18 mouse cellular contexts compared by ENCODE assay signal in genomic region chr4:56809050-56809449, GRCm38 (mm10).
"Had no signal": no experiment of that assay in that cellular context is flagged by ENCODE, and none has a peak within 500 bp of the region (broad histone marks: within the 10 kb centered on the region; RNA-seq: fewer than 3 reads in every experiment).

No protein-coding gene starts in this region.

- H3K4me2 ChIP-seq: liver, embryonic 13.5 days; liver, embryonic 15.5 days; midbrain, embryonic 12.5 days; neural tube, embryonic 13.5 days; neural tube, embryonic 15.5 days had no signal

- H3K4me1 ChIP-seq: liver, embryonic 13.5 days; liver, embryonic 15.5 days had no signal

- H3K27ac ChIP-seq: liver, embryonic 13.5 days; liver, embryonic 15.5 days; midbrain, embryonic 12.5 days; neural tube, embryonic 13.5 days; neural tube, embryonic 15.5 days had no signal

- H3K4me3 ChIP-seq: liver, embryonic 13.5 days; liver, embryonic 15.5 days; megakaryocyte, embryonic 14.5 days; midbrain, embryonic 12.5 days; neural tube, embryonic 13.5 days; neural tube, embryonic 15.5 days had no signal

- H3K27me3 ChIP-seq: liver, embryonic 13.5 days; liver, embryonic 15.5 days; megakaryocyte, embryonic 14.5 days; midbrain, embryonic 12.5 days; neural tube, embryonic 13.5 days; neural tube, embryonic 15.5 days had no signal

- H3K9me3 ChIP-seq: liver, embryonic 13.5 days; liver, embryonic 15.5 days; megakaryocyte, embryonic 14.5 days; midbrain, embryonic 12.5 days; neural tube, embryonic 13.5 days; neural tube, embryonic 15.5 days had no signal

- DNase-seq: liver, embryonic 13.5 days; lung, adult 18-20 months; lung, postnatal 10 days; lung, postnatal 4 days; midbrain, embryonic 14.5 days; retina, postnatal 1 day; right cerebral cortex, adult 18-20 months; right cerebral cortex, postnatal 25 days; right cerebral cortex, postnatal 4 days; spleen, adult 18-20 months; thymus, adult 18-20 months; thymus, postnatal 14 days; thymus, postnatal 36 days had no signal

- H3K9ac ChIP-seq: liver, embryonic 13.5 days; liver, embryonic 15.5 days; midbrain, embryonic 12.5 days; neural tube, embryonic 13.5 days; neural tube, embryonic 15.5 days had no signal
